Mouse (Mus musculus): Measurements from ENCODE around the gene Tmem202. TPM values are rescaled to one million over a fixed set of nuclear protein-coding genes. Genes with fewer than 3 reads are reported as not detected.

The Tmem202 gene
- total and polyA plus RNA-seq, 2 experiments from 2014 or later: 0.38 to 1.2 TPM

DNA sequence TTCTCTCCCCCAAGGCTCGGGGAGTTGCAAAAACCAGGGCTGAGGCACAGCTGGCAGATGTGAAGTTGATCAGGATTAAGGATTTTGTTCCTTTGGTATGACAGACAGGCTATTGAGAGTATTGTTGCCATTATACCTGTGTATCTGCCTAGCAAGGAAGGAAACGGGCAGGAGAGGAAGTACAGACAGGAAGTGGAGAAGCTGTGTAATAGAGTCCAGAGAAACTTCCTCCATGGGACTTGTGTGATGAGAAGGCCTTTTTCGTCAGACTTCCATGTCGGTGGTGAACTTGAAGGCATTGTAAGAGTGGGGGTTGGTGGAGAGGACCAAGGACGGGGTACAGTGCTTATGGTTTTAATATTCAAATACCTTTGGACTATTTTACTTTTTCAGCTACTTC, 11.4 kb upstream of the Tmem202 start:
- H3K4me1 ChIP-seq (ENCODE audit: insufficient read depth): no peaks in the 10 kb centered on the region
- DNase-seq: no peak
- TF ChIP-seq CTCF (IDR thresholded peaks at IDR 0.05; ENCODE audit: low read depth): no peak
- 0 out of 2 replicates have a peak, but pooled peaks cover 19% of the 10 kb centered on the region for H3K36me3 ChIP-seq (ENCODE audit: insufficient read depth)
- H3K9ac ChIP-seq: no peak overlapping the region
- WGBS: 84% methylated on average over 5 of the region's 5 CpGs
- no peaks in the 10 kb centered on the region for H3K9me3 ChIP-seq (ENCODE audit: low read length)
- ATAC-seq: no peak
- H3K27me3 ChIP-seq (ENCODE audit: insufficient read depth, low read length): no peaks in the 10 kb centered on the region
- no peak overlapping the region for H3K4me2 ChIP-seq (ENCODE audit: low read depth)
- no peak overlapping the region for H3K4me3 ChIP-seq (ENCODE audit: low read depth, low read length)
- no peak overlapping the region for H3K27ac ChIP-seq (ENCODE audit: low read depth, low read length)

DNA sequence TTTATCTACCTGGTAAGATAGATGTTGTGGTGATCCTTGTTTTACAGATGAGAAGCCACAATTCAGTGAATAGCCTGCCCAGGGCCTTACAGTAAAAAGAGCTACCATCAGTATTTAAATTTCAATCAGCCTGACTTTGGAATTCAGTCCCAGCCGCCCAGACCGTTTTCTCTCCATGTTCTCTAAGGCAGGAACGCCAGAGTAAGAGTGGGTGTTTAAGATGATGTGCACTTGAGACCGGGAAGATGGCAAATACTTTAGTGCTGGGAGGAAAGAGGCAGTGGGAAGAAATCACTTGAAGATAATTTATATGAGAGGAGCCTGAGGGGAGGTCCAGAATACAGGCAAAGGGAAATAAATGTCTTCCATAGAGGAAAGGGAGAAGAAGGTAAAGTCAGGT, 10.4 kb upstream of the Tmem202 start:
- H3K9ac ChIP-seq: no peak overlapping the region
- H3K27ac ChIP-seq (ENCODE audit: low read depth, low read length): no peak overlapping the region
- H3K4me3 ChIP-seq (ENCODE audit: low read depth, low read length): no peak overlapping the region
- 87% methylated on average over 4 of the region's 4 CpGs for WGBS
- H3K36me3 ChIP-seq (ENCODE audit: insufficient read depth): 0 out of 2 replicates have a peak, but pooled peaks cover 16% of the 10 kb centered on the region
- no peaks in the 10 kb centered on the region for H3K9me3 ChIP-seq (ENCODE audit: low read length)
- no peak for TF ChIP-seq CTCF (IDR thresholded peaks at IDR 0.05; ENCODE audit: low read depth)
- no peaks in the 10 kb centered on the region for H3K27me3 ChIP-seq (ENCODE audit: insufficient read depth, low read length)
- DNase-seq (no peak), ATAC-seq (no peak)
- H3K4me1 ChIP-seq (ENCODE audit: insufficient read depth): no peaks in the 10 kb centered on the region
- no peak overlapping the region for H3K4me2 ChIP-seq (ENCODE audit: low read depth)

DNA sequence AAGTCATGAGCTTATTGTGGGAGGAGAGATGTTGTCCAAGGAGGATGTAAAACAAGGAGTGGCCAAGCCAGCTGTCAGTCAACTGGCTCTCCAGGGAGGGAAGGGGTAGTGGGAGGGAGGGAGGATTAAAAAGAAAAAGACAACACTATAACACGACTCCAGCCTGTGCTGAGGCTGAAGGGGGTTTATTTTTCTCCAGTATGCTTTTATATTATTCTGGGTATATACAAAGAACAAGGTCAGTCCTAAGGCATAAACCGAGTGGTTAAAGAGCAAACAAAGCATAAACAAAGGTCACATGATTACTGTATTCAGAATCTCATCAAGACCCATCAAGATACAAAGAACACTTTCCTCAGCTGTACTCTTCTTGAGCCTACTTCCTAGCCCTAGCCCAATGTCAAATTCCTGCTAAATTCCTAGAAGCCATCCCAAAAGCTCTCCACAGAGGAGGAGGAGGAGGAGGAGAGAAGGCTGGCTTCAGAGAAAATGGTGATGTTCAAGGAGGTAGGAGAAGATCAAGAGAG, 9.4 kb upstream of the Tmem202 start:
- 0 out of 2 replicates have a peak, but pooled peaks cover 7% of the 10 kb centered on the region for H3K36me3 ChIP-seq (ENCODE audit: insufficient read depth)
- no peaks in the 10 kb centered on the region for H3K27me3 ChIP-seq (ENCODE audit: insufficient read depth, low read length)
- no peaks in the 10 kb centered on the region for H3K9me3 ChIP-seq (ENCODE audit: low read length)
- ATAC-seq (no peak), DNase-seq (no peak)
- WGBS: 55% methylated on average over 2 of the region's 2 CpGs
- no peak overlapping the region for H3K4me3 ChIP-seq (ENCODE audit: low read depth, low read length)
- no peak overlapping the region for H3K27ac ChIP-seq (ENCODE audit: low read depth, low read length)
- H3K4me1 ChIP-seq (ENCODE audit: insufficient read depth): no peaks in the 10 kb centered on the region
- H3K4me2 ChIP-seq (ENCODE audit: low read depth): no peak overlapping the region
- H3K9ac ChIP-seq: no peak overlapping the region
- no peak for TF ChIP-seq CTCF (IDR thresholded peaks at IDR 0.05; ENCODE audit: low read depth)

DNA sequence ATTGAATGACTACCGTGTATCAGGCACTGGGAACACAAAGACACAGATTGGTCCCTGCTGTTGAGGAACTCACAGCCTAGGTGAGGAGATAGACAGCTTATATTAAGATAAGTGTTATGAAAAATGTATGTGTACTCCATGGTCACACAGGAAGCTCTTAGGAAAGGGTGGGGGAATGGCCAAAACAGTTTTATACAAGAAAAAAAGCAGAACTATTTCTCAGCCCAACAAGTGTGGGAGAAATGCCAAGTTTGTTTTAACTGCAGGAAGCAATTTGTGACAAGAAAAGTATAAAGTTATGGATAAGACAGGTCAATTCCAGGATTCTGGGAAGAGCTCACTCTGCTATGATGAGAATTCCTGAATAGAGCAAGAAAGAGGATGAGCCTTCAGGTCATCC, 8.2 kb upstream of the Tmem202 start:
- no peak overlapping the region for H3K9ac ChIP-seq
- H3K4me2 ChIP-seq (ENCODE audit: low read depth): no peak overlapping the region
- ATAC-seq (no peak), DNase-seq (no peak)
- no peaks in the 10 kb centered on the region for H3K9me3 ChIP-seq (ENCODE audit: low read length)
- H3K36me3 ChIP-seq (ENCODE audit: insufficient read depth): 0 out of 2 replicates have a peak, but pooled peaks cover 6% of the 10 kb centered on the region
- no peaks in the 10 kb centered on the region for H3K4me1 ChIP-seq (ENCODE audit: insufficient read depth)
- 83% methylated on average over 1 of the region's 1 CpGs for WGBS
- H3K27ac ChIP-seq (ENCODE audit: low read depth, low read length): no peak overlapping the region
- TF ChIP-seq CTCF (IDR thresholded peaks at IDR 0.05; ENCODE audit: low read depth): no peak
- no peaks in the 10 kb centered on the region for H3K27me3 ChIP-seq (ENCODE audit: insufficient read depth, low read length)
- no peak overlapping the region for H3K4me3 ChIP-seq (ENCODE audit: low read depth, low read length)

DNA sequence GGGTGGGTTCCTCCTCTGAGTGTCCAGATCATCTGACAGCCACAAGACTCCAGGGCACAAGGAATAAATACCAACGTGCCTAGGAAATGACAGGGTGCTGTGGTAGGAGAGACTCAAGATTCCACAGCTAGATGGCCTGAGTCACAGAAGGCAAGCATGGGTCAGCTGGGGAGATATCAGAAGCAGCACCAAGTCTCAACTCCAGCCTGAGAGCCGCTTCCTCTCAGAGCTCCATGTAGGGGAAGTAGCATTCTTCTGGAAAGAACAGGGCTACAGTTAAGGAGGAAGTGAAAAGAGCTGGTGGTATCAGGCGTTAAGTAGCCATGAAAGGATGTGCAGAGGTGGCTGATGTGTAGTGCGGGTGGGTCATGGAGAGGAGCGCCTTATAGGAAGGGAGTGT, 5.1 kb upstream of the Tmem202 start:
- Histone ChIP-seq H3K27me3 (ENCODE audit: insufficient read depth, low read length) (no peaks in the 10 kb centered on the region), H3K4me1 (ENCODE audit: insufficient read depth) (peaks cover 16% of the 10 kb centered on the region), H3K9me3 (ENCODE audit: low read length) (no peaks in the 10 kb centered on the region), H3K4me2 (ENCODE audit: low read depth) (no peak overlapping the region), H3K36me3 (ENCODE audit: insufficient read depth) (0 out of 2 replicates have a peak, but pooled peaks cover 6% of the 10 kb centered on the region), H3K27ac (ENCODE audit: low read depth, low read length) (no peak overlapping the region), H3K9ac (no peak overlapping the region), H3K4me3 (ENCODE audit: low read depth, low read length) (no peak overlapping the region)
- 89% methylated on average over 5 of the region's 5 CpGs for WGBS
- ATAC-seq: no peak
- DNase-seq: no peak
- no peak for TF ChIP-seq CTCF (IDR thresholded peaks at IDR 0.05; ENCODE audit: low read depth)

DNA sequence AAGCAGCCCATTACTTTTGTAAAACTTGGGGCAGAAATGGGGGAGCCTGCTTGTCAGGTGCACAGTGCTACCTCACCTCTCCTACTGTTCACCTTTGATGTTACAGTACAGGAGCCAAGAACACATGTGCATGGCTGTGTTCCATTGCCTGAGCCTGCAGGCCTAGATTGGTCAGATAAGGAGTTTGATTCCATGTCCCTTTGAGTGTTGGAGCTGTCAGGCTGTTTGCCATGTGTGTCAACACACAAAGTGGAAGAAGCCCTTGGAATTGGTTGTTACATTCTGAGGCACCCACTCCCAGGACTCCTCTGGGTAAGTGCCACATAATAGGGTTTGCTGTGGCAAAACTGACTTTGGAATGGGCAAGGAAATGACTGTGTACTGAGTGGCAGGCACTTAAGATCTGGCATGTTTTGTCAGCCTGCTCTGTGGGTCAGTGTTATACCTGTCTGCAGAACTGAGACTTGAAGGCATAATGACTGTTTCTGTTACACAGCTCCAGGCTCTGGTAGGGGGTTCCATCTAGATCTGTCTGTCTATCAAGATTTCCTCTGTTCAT, 3.2 kb upstream of the Tmem202 start:
- DNase-seq (no peak), ATAC-seq (no peak)
- Histone ChIP-seq H3K27ac (ENCODE audit: low read depth, low read length) (no peak overlapping the region), H3K4me3 (ENCODE audit: low read depth, low read length) (no peak overlapping the region), H3K36me3 (ENCODE audit: insufficient read depth) (0 out of 2 replicates have a peak, but pooled peaks cover 6% of the 10 kb centered on the region), H3K9ac (no peak overlapping the region), H3K4me1 (ENCODE audit: insufficient read depth) (peaks cover 22% of the 10 kb centered on the region), H3K9me3 (ENCODE audit: low read length) (no peaks in the 10 kb centered on the region), H3K27me3 (ENCODE audit: insufficient read depth, low read length) (no peaks in the 10 kb centered on the region), H3K4me2 (ENCODE audit: low read depth) (no peak overlapping the region)
- TF ChIP-seq CTCF (IDR thresholded peaks at IDR 0.05; ENCODE audit: low read depth): no peak

DNA sequence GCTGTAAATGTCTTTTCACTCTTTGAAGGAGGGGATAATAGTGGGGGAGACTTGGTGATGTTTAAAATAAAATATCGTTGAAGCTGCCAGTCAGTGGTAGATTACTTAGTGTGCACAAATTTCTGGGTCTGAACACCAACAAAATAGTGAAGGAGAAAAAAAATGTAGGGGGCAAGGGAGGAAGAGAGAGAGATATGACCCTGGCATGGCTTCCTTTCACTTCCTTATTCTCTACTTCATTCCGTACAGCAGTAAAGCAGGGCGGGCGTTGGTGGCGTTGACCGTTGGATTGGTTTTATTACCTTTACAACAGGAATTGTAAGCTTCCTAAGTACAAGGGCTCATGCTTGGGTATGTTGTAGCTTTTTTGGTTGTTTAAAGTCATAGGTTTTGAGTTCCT, 2.0 kb upstream of the Tmem202 start:
- no peak overlapping the region for H3K27ac ChIP-seq (ENCODE audit: low read depth, low read length)
- H3K27me3 ChIP-seq (ENCODE audit: insufficient read depth, low read length): no peaks in the 10 kb centered on the region
- ATAC-seq (no peak), DNase-seq (no peak)
- 93% methylated on average over 6 of the region's 6 CpGs for WGBS
- no peak overlapping the region for H3K9ac ChIP-seq
- H3K4me1 ChIP-seq (ENCODE audit: insufficient read depth): peaks cover 22% of the 10 kb centered on the region
- H3K9me3 ChIP-seq (ENCODE audit: low read length): no peaks in the 10 kb centered on the region
- no peak overlapping the region for H3K4me2 ChIP-seq (ENCODE audit: low read depth)
- TF ChIP-seq CTCF (IDR thresholded peaks at IDR 0.05; ENCODE audit: low read depth): no peak
- no peak overlapping the region for H3K4me3 ChIP-seq (ENCODE audit: low read depth, low read length)
- H3K36me3 ChIP-seq (ENCODE audit: insufficient read depth): 0 out of 2 replicates have a peak, but pooled peaks cover 2% of the 10 kb centered on the region

Data from forebrain, postnatal 0 days (tissue).